Mouse (Mus musculus): Measurements from ENCODE around the gene Kcnh7.

The Kcnh7 gene

GRCm38 (mm10) chr2:63183563-63184545, at the start of gene Kcnh7:
Gene Kcnh7 (minus strand): TSS chr2:63184287.
- DNase-seq, result no peak

- DNase-seq, result no peak
These were observed 23.3 kb upstream of the Kcnh7 start for GRCm38 (mm10) chr2:63207435-63207834.

- DNase-seq, result no peak
These were observed 1.9 kb upstream of the Kcnh7 start for GRCm38 (mm10) chr2:63186014-63186413.

- DNase-seq, result no peak
These were observed 704 bp upstream of the Kcnh7 start for GRCm38 (mm10) chr2:63184551-63185430.

DNA sequence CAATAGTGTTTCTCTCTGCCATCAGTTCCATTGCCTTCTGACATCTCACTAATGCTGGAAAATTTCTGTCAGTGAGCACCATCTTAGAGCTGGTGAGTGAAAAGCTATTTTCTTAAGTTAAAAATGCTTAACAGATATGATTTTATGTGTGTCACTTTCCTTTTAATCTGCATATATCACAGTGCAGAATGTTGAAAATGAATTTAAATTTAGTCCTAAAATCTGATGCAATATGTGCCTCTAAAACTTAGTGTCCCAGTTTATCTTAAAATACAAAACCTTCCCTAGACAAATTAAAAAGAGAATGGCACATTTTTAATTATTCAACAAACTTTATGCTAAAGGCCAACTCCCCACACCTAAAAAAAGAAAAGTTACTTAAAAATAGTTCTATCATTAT, 30.4 kb downstream of the Kcnh7 start:
- no peak for DNase-seq

DNA sequence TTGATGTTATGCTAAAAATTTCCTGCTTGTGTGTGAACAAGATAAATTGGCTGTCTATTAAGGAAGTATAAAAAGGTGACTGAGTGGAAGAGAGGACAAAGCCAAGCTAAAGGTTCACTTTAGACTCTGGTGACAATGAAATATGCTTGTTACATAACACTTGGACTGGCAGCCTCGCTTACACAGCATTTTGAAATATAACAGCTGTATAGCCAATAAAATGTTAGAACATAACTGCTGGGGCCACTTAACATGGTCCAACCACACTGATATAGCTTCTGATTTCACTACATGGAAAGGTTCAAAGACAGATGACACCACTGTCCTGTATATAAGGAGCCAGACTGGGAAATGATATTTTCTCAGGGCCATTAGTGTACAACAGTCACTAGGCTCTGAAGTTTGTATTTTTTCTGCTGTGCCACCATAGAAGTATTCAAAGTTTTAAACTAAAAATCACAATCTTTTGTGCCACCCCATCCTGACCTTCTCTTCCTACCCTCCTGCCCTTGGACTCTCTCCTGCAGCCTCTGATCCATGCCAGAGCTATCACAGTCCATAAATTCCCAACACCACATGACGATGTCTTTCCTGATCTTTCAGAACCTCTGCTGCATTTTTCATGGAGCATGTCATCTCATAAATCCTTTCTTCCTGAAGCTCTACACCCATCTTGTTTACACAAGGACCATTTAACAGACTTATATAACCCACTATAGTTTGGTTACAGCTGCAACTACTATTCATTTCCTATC, 56.1 kb downstream of the Kcnh7 start:
- DNase-seq, result no peak

DNA sequence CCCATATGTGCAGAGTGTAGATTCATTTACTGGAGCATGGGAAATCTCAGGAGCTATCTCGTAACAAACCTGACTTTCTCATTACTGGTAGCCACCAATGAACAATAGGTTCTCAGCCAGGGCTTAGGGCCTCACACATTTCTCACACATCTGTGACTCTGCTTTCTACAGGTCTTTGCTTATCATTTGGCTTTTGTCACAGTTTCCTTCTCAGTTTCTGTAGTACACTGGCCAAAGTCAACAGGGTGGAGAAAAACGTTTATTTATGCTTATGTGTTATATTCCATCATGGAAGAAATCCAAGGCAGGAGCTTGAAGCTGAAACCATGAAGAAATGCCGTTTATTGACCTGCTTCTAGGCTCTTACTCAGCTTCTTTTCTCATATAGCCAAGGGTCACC, 63.8 kb downstream of the Kcnh7 start:
- no peak for DNase-seq

- DNase-seq, result no peak
These were observed 66.6 kb downstream of the Kcnh7 start for GRCm38 (mm10) chr2:63117209-63118193.

DNA sequence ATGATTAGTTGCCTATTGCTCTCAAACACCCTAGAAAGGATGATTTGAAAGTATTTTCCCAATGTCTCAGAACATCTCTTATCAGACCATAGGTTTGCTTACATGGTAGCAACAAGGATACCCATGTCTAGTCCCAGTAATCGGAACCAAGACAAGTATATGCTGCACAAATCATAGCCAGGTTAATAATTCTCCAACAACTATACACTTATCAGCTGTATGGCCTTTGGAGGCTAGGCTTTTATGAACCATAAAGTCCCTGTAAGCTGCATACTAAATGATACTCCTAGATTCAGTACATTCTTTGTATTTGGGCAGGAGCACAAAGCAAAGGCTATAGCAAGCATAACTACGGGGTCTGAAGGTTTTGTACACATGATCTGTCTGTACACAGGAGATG, 78.1 kb downstream of the Kcnh7 start:
- no peak for DNase-seq

DNA sequence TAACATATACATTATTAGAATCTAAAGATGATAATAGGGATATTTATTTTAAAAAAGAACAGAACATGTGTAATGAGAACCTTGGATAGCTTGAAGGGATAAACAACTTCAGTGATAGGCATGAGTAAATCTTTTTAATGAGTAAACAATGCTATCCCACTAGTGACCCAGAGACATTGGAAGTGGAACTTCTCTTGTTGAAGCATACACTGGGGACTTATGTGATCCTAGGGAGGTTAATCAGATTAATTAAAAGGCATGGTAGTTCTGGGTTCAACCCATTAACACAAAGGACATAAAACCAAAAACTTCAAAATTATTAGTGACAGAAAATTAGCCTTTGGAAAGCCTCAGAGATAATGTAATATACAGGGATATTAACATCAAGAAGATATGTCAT, 84.4 kb downstream of the Kcnh7 start:
- DNase-seq, result no peak

GRCm38 (mm10) chr2:63091775-63092174, 92.3 kb downstream of the Kcnh7 start:
- DNase-seq, result no peak

DNA sequence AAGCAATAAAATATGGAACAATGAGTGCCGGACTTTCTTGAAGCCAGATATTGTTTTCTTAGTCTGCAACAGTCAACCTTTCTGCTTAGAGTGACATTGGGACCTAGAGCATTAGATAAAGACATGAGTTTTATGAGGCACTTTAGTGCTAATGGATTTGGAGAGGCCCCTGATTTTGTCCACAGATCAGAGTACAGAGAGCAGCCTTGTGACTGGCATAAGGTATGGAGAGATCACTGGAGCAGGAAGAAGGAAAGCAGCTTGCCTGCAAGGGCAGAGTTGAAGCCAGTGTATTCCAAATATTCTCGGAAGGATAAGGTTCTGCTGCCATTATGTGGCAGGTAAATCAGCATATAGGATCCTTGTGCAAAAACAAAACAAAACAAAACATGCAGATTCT, 93.6 kb downstream of the Kcnh7 start:
- DNase-seq, result no peak

DNA sequence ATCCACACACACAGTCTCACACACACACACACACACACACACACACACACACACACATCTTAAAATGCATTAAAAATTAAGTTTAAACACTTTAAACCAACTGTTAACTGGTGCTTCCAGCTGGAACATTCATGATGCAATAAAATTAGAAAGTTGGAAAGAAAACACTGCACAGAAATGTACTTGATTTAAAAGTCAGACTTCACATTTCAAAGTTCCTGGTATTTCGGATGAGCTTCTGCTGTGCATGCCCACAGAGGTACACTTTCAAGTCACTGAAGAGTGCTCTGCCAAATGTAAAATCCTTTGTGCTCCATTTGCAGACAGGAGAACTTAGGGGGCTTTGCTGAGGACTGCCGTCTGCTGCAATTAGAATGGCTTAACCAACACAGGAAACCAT, 125.7 kb downstream of the Kcnh7 start:
- DNase-seq, result no peak

DNA sequence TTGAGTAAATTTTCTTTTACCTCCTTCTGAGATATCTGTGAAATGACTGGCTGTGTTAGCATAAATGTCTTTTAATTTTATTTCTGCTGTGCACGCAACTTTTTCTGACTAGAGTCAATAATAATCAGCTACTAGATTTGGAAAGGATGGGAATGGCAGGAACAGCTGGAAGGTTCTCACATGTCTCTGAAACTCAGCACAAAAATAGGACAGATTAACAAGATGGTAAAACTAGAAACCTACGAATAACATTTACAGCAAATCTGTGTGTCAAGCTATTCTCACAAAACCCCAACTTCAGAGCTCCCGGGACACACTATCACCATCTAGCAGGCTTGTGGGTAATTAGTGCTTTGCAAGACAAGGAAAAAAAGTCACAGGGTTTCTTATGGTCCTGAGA, 134.2 kb downstream of the Kcnh7 start:
- no peak for DNase-seq

DNA sequence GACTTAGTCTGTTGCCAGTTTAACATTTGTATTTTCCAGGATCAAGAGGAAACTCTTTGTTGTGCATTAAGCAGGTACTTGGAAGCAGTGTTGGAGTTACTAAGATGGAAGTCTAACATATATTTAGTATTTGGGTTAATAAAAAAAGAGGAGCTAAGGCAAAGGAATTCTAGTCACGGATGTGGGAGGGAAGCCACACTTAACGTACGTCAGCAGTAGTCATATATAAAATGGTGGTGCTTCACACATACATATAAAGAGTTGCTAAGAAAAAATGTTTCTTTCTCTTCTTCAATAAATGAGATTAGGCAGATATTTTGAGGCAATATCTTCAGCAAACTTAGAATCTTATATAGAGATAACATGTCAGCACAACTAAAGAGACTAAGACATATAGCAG, 144.4 kb downstream of the Kcnh7 start:
- no peak for DNase-seq

GRCm38 (mm10) chr2:63014909-63015308, 169.2 kb downstream of the Kcnh7 start:
- DNase-seq, result no peak

DNA sequence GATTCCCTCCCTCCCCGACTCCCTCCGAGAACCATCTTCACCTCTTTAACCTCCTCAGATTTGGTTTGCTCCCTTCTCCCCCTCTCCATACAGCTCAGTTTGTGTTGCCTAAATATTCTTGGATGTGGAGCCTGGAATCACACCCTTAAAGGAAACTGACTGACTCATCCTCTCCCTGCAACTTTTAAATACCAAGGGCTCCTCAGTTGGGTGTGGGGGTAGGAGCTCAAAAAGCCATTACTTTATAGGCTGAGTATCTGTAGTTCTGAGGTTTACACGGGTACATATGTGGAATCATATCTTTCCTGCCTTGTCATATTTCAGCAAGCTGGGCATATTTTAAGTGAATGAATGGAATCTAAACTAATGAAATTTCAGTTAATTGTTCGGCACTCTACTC, 174.9 kb downstream of the Kcnh7 start:
- no peak for DNase-seq

DNA sequence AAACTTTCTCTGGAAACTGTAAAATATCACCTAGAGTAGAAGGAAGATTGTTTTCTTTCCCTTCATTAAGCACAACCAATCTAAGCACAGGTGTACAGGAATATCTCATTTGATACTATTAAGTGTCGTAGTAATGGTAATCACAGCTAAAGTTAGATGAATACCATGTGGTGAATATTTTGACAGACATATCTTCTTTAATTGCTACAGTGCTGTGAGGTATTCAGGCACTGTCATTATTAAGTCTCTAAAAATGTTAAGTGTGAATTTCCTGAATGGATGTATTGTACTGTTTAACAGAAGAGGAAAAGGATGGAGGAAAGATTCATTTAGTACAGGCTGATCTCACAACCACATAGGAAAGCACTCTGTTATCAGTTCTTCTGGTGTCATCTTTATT, 181.3 kb downstream of the Kcnh7 start:
- DNase-seq, result no peak

DNA sequence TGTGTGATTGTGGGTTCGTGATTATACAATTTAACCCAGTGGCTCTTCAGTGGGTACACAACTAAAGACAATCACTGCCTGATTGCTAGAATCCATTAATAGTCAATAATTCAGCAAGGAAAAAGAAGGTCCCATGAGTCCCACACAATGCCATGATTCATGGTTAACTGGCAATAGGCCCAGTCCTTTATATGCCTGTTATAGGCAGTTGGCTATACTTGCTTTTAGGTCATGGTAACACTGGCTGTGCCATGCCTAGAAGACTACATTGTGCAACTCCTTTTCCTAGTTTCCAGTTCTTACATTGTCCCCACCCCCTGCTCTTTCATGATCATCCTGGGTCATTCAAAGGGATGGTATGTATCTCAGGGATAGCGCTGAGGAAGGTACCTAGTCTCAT, 186.4 kb downstream of the Kcnh7 start:
- no peak for DNase-seq

DNA sequence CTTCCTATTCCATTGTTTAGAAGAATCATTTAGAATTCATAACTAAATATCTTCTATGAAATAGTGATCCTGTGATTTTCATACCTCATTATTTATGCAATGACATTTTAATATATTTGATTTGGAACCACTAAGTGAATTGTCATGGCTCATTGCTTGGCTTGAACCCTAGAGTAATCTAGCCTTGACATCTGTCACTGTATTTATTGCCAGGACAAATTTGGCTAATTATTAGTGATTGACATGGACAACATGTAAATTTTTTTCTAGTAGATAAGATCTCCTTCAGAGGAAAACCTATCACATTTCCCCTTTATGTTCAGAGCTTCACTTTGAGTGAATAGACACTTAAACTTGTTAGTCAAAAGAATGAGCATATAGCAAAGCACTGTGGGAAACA, 195.5 kb downstream of the Kcnh7 start:
- DNase-seq, result no peak

DNA sequence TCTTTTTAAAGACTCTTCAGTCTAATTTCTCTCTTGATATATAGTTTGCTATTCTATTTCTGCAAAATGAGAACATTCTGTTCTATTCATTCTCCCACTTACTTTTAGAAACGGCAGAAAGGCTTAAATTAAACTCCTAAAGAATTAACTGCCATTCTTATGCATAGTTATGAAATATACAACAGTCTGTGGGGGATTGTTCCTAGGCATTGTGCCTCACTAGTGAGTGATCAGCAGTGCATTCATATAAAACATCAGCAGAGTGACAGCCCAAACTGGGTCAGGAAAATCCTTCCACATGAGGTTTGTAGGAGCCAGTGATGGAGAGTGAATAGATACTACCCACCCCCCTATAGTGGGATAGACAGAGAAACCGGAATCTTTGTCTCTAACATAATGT, 200.2 kb downstream of the Kcnh7 start:
- no peak for DNase-seq

Data from B cell, adult 2 months (primary cell).